In the genomic region with DNA sequence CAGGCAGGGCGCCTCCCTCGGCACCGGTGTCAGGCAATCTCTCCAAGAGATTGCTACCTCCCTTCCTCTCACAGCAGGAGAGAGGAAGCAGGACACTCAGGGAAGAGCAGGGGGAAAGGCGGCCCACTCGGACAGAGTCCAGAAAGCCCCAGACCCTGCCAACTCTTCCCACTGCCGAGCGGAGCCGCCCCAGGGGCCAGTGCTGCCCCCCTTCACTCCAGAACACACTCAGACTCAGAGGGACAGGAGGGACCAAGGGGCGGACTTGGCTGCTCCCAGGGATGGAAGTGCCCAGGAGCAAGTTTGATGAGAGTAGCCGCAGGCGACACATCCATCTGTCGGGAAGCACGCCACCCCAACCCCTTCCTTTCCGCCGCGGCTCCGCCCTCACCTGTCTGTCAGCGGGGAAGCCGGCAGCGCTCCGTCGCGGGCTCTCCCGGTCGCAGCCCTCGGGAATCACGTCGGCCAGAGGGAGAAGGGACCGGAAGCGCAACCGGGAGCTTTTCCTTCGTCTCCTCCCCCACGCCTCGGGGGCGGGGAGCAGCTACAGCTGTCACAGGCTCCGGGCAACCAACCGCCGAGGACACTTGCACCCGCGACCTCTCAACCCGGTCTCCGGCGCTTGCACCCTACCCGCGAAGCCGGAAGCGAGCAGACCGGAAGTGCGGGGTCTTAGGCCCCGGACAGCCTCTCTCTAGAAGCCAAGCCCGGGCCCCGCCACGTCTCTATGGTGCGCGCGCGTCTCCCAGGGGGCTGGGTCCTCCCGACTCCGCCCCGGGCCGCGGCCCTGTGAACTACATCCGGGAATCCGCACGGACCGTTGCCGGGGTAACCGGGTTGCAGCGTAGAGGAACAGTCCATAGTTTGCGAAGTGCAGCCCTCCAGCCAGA, we compare ENCODE assay signal across 7 mouse cellular contexts. TPM values are rescaled to one million over a fixed set of nuclear protein-coding genes. Genes with fewer than 3 reads are reported as not detected.
A peak's percentile ranks its signal among the peaks of the same experiment; 100 is the strongest.
DNase-seq lines count a peak whose midpoint lies in the region; ATAC-seq lines count a peak whose summit lies in the region.

A gene (minus strand): TSS at position 603 of the 890 bp plus-strand sequence.

- peak within 1 kb of the TSS; percentile 92 for H3K4me3 ChIP-seq in embryonic facial prominence, embryonic 10.5 days
- peak within 1 kb of the TSS; percentile 79 for H3K4me3 ChIP-seq in limb, embryonic 10.5 days
- H3K4me3 ChIP-seq in midbrain, embryonic 13.5 days (replicated peaks): peak within 1 kb of the TSS; percentile 88

- WGBS in embryonic facial prominence, embryonic 10.5 days: under 1% methylated on average over 70 of the region's 70 CpGs
- under 1% methylated on average over 70 of the region's 70 CpGs for WGBS in limb, embryonic 10.5 days
- under 1% methylated on average over 67 of the region's 70 CpGs for WGBS in midbrain, embryonic 13.5 days

- DNase-seq in adrenal gland, postnatal 10 days: peak; percentile 100
- DNase-seq in embryonic facial prominence, embryonic 10.5 days (ENCODE audit: low spot score): peak; percentile 99
- DNase-seq in kidney, adult 11 months: peak; percentile 98
- DNase-seq in limb, embryonic 10.5 days (ENCODE audit: low spot score): peak; percentile 100
- peak; percentile 79 for DNase-seq in spleen, adult 12 weeks (ENCODE audit: low spot score)

- ATAC-seq in granulocyte monocyte progenitor cell, adult 5-6 weeks (replicated peaks; ENCODE audit: poor library complexity, severe bottlenecking): peak; percentile 92
- ATAC-seq in midbrain, embryonic 13.5 days: peak; percentile 100

- H3K4me2 ChIP-seq in midbrain, embryonic 13.5 days (replicated peaks): peak within 1 kb of the TSS; percentile 95

- H3K9me3 ChIP-seq in embryonic facial prominence, embryonic 10.5 days: no peaks in the 10 kb centered on the region
- no peaks in the 10 kb centered on the region for H3K9me3 ChIP-seq in limb, embryonic 10.5 days (replicated peaks)
- H3K9me3 ChIP-seq in midbrain, embryonic 13.5 days: no peaks in the 10 kb centered on the region

- H3K27ac ChIP-seq in embryonic facial prominence, embryonic 10.5 days (replicated peaks): peak within 1 kb of the TSS; percentile 91
- H3K27ac ChIP-seq in limb, embryonic 10.5 days: peak within 1 kb of the TSS; percentile 87
- peak within 1 kb of the TSS; percentile 91 for H3K27ac ChIP-seq in midbrain, embryonic 13.5 days

- H3K4me1 ChIP-seq in embryonic facial prominence, embryonic 10.5 days: peaks cover 25% of the 10 kb centered on the region
- H3K4me1 ChIP-seq in limb, embryonic 10.5 days: peaks cover 30% of the 10 kb centered on the region
- peaks cover 31% of the 10 kb centered on the region for H3K4me1 ChIP-seq in midbrain, embryonic 13.5 days (replicated peaks)

- H3K36me3 ChIP-seq in embryonic facial prominence, embryonic 10.5 days (replicated peaks): no peaks in the 10 kb centered on the region
- no peaks in the 10 kb centered on the region for H3K36me3 ChIP-seq in limb, embryonic 10.5 days
- no peaks in the 10 kb centered on the region for H3K36me3 ChIP-seq in midbrain, embryonic 13.5 days

- H3K9ac ChIP-seq in midbrain, embryonic 13.5 days (replicated peaks): peak within 1 kb of the TSS; percentile 85

- H3K27me3 ChIP-seq in embryonic facial prominence, embryonic 10.5 days (replicated peaks; ENCODE audit: low read depth, poor library complexity, severe bottlenecking): 0 out of 2 replicates have a peak, but pooled peaks cover 8% of the 10 kb centered on the region
- no peaks in the 10 kb centered on the region for H3K27me3 ChIP-seq in limb, embryonic 10.5 days (ENCODE audit: low read depth, poor library complexity, severe bottlenecking)
- no peaks in the 10 kb centered on the region for H3K27me3 ChIP-seq in midbrain, embryonic 13.5 days

RNA-seq across cellular contexts. Expression of the gene that starts here (rescaled TPM):
- total RNA-seq in adrenal gland, postnatal 10 days (2021): 10 to 100 TPM; 44.7 to 45.8 TPM
- polyA plus RNA-seq in embryonic facial prominence, embryonic 10.5 days (2016; fragmentation: Nextera tagmentation; extraction: Ambion mirVana): 28.1 and 31.2 TPM in 2 replicates
- total RNA-seq in granulocyte monocyte progenitor cell, adult 5-6 weeks (2014; fragmentation: Nextera tagmentation): 11.5 and 18.5 TPM in 2 replicates
- 40.3 and 49.1 TPM in 2 replicates for total RNA-seq in granulocyte monocyte progenitor cell, adult 5-6 weeks (2017)
- polyA plus RNA-seq in limb, embryonic 10.5 days (2016; fragmentation: Nextera tagmentation; extraction: Ambion mirVana): 25.6 and 30.3 TPM in 2 replicates
- 23.4 and 25.0 TPM in 2 replicates for polyA plus RNA-seq in midbrain, embryonic 13.5 days (2015; fragmentation: Nextera tagmentation; extraction: Ambion mirVana)

Comparison
In these comparisons a context has a peak if more than half of its experiments do, and no peak if none do; other contexts are left out.
1. Peak in every context shown above with its lines: DNase-seq, ATAC-seq, H3K4me3 ChIP-seq and H3K27ac ChIP-seq.